Mouse (Mus musculus): Measurements from ENCODE around the gene Ephb6.

Gene Ephb6

GRCm38 (mm10) chr6:41621241-41621990 lies 16.1 kb downstream of the Ephb6 start:
- in situ Hi-C loops (cut with MboI; ENCODE audit: low sequenced_read_pairs), result no loop called here

- in situ Hi-C loops (cut with MboI; ENCODE audit: low sequenced_read_pairs), result no loop called here
Measured at GRCm38 (mm10) chr6:41622661-41623060, 17.4 kb downstream of the Ephb6 start.

- in situ Hi-C loops (cut with MboI; ENCODE audit: low sequenced_read_pairs), result no loop called here
Measured at GRCm38 (mm10) chr6:41628180-41628579, 22.9 kb downstream of the Ephb6 start.

GRCm38 (mm10) chr6:41630791-41631190 lies 25.5 kb downstream of the Ephb6 start:
- in situ Hi-C loops (cut with MboI; ENCODE audit: low sequenced_read_pairs), result no loop called here

GRCm38 (mm10) chr6:41631549-41631948 lies 26.3 kb downstream of the Ephb6 start:
- in situ Hi-C loops (cut with MboI; ENCODE audit: low sequenced_read_pairs), result no loop called here

GRCm38 (mm10) chr6:41635211-41635610 lies 29.9 kb downstream of the Ephb6 start:
- in situ Hi-C loops (cut with MboI; ENCODE audit: low sequenced_read_pairs), result no loop called here

GRCm38 (mm10) chr6:41636178-41636577 lies 30.9 kb downstream of the Ephb6 start, which contains the start of gene Trpv6:
Trpv6 (minus strand) TSS chr6:41636405.
- in situ Hi-C loops (cut with MboI; ENCODE audit: low sequenced_read_pairs), result no loop called here

- in situ Hi-C loops (cut with MboI; ENCODE audit: low sequenced_read_pairs), result no loop called here
Measured at GRCm38 (mm10) chr6:41637393-41637792, 32.1 kb downstream of the Ephb6 start.

GRCm38 (mm10) chr6:41637927-41638506 lies 32.7 kb downstream of the Ephb6 start:
- in situ Hi-C loops (cut with MboI; ENCODE audit: low sequenced_read_pairs), result no loop called here

- in situ Hi-C loops (cut with MboI; ENCODE audit: low sequenced_read_pairs), result no loop called here
Measured at GRCm38 (mm10) chr6:41640449-41640848, 35.2 kb downstream of the Ephb6 start.

- in situ Hi-C loops (cut with MboI; ENCODE audit: low sequenced_read_pairs), result no loop called here
Measured at GRCm38 (mm10) chr6:41641173-41641866, 36.0 kb downstream of the Ephb6 start.

- in situ Hi-C loops (cut with MboI; ENCODE audit: low sequenced_read_pairs), result no loop called here
Measured at GRCm38 (mm10) chr6:41642765-41643164, 37.5 kb downstream of the Ephb6 start.

- in situ Hi-C loops (cut with MboI; ENCODE audit: low sequenced_read_pairs), result no loop called here
Measured at GRCm38 (mm10) chr6:41643227-41643626, 37.9 kb downstream of the Ephb6 start.

GRCm38 (mm10) chr6:41646220-41646619 lies 40.9 kb downstream of the Ephb6 start:
- in situ Hi-C loops (cut with MboI; ENCODE audit: low sequenced_read_pairs), result no loop called here

GRCm38 (mm10) chr6:41646672-41647071 lies 41.4 kb downstream of the Ephb6 start:
- in situ Hi-C loops (cut with MboI; ENCODE audit: low sequenced_read_pairs), result no loop called here

GRCm38 (mm10) chr6:41653173-41653572 lies 47.9 kb downstream of the Ephb6 start:
- in situ Hi-C loops (cut with MboI; ENCODE audit: low sequenced_read_pairs), result no loop called here

GRCm38 (mm10) chr6:41654648-41655047 lies 49.4 kb downstream of the Ephb6 start:
- in situ Hi-C loops (cut with MboI; ENCODE audit: low sequenced_read_pairs), result no loop called here

GRCm38 (mm10) chr6:41658487-41658886 lies 53.2 kb downstream of the Ephb6 start:
- in situ Hi-C loops (cut with MboI; ENCODE audit: low sequenced_read_pairs), result no loop called here

- in situ Hi-C loops (cut with MboI; ENCODE audit: low sequenced_read_pairs), result no loop called here
Measured at GRCm38 (mm10) chr6:41662320-41662719, 57.0 kb downstream of the Ephb6 start.

Data from CH12F3 (cell line).